Mouse (Mus musculus) hindbrain, embryonic 14.5 days (tissue): ENCODE measurements around the gene Hoxa10. TPM values are rescaled to one million over a fixed set of nuclear protein-coding genes. Genes with fewer than 3 reads are reported as not detected.

Experiments used
- ATAC-seq: fragments of 200-750 bp; cut with Nextera tagmentation; 2 replicates; pipeline ENCODE4 v1.8.0; 2017; ENCODE audit warnings: moderate number of reproducible peaks, mild to moderate bottlenecking, moderate TSS enrichment, moderate library complexity; ENCODE audit not compliant: low FRiP score
- DNase-seq: peaks from one replicate; pipeline ENCODE4 v3.0.0-alpha.2; 2015; ENCODE audit warnings: low spot score
- H3K27ac ChIP-seq: fragments of 300-500 bp; sonication (generic); 2 replicates; pipeline ENCODE4 v1.5.1; 2014; ENCODE audit warnings: mild to moderate bottlenecking, moderate library complexity
- H3K27me3 ChIP-seq: fragments of 300-500 bp; sonication (generic); 2 replicates; pipeline ENCODE4 v1.6.1; 2014; ENCODE audit warnings: mild to moderate bottlenecking, low read length, mixed read lengths; ENCODE audit not compliant: control insufficient read depth, insufficient read depth
- H3K36me3 ChIP-seq: fragments of 300-500 bp; sonication (generic); replicated peaks from 2 replicates; pipeline ENCODE4 v1.6.1; 2014; ENCODE audit not compliant: control insufficient read depth, insufficient read depth
- H3K4me1 ChIP-seq: fragments of 300-500 bp; sonication (generic); replicated peaks from 2 replicates; pipeline ENCODE4 v1.6.1; 2014; ENCODE audit warnings: antibody characterized with exemption, low read length, mixed read lengths; ENCODE audit not compliant: control insufficient read depth, insufficient read depth
- H3K4me2 ChIP-seq: fragments of 300-500 bp; sonication (generic); replicated peaks from 2 replicates; pipeline ENCODE4 v1.6.1; 2014; ENCODE audit warnings: mild to moderate bottlenecking, moderate library complexity
- H3K4me3 ChIP-seq: fragments of 300-500 bp; sonication (generic); replicated peaks from 2 replicates; pipeline ENCODE4 v1.5.1; 2014; ENCODE audit warnings: mild to moderate bottlenecking, low read length
- H3K9ac ChIP-seq: fragments of 300-500 bp; sonication (generic); 2 replicates; pipeline ENCODE4 v1.6.1; 2014
- H3K9me3 ChIP-seq: fragments of 300-500 bp; sonication (generic); 2 replicates; pipeline ENCODE4 v1.6.1; 2016; ENCODE audit warnings: low read length; ENCODE audit not compliant: control insufficient read depth
- WGBS: fragments of 180-500 bp; shearing (Covaris S2); extraction: QIAGEN DNeasy Blood & Tissue Kit; methylation state at CpG from one replicate; pipeline ENCODE4 v1.1.7; 2014; 5-methylcytosine and 5-hydroxymethylcytosine counted together
- polyA plus RNA-seq: library from polyadenylated mRNA; unstranded; fragments of >200 nt; fragmentation: Nextera tagmentation; extraction: Ambion mirVana; gene quantifications from 2 replicates; pipeline ENCODE4 v1.2.1, GENCODE M21; 2014

The Hoxa10 gene
- polyA plus RNA-seq, 1 experiment from 2014 or later: 0.37 TPM

GRCm38 (mm10) chr6:52233546-52234427 lies 6.9 kb downstream of the Hoxa10 start:
- H3K27ac ChIP-seq: no peak overlapping the region
- H3K4me1 ChIP-seq: no peaks in the 10 kb centered on the region
- H3K27me3 ChIP-seq: peaks cover 98% of the 10 kb centered on the region
- H3K9ac ChIP-seq: no peak overlapping the region
- H3K4me2 ChIP-seq: no peak overlapping the region
- H3K9me3 ChIP-seq: no peaks in the 10 kb centered on the region
- 1% methylated on average over 68 of the region's 70 CpGs for WGBS
- H3K4me3 ChIP-seq: no peak overlapping the region
- DNase-seq (no peak), ATAC-seq (no peak)
- H3K36me3 ChIP-seq: no peaks in the 10 kb centered on the region

DNA sequence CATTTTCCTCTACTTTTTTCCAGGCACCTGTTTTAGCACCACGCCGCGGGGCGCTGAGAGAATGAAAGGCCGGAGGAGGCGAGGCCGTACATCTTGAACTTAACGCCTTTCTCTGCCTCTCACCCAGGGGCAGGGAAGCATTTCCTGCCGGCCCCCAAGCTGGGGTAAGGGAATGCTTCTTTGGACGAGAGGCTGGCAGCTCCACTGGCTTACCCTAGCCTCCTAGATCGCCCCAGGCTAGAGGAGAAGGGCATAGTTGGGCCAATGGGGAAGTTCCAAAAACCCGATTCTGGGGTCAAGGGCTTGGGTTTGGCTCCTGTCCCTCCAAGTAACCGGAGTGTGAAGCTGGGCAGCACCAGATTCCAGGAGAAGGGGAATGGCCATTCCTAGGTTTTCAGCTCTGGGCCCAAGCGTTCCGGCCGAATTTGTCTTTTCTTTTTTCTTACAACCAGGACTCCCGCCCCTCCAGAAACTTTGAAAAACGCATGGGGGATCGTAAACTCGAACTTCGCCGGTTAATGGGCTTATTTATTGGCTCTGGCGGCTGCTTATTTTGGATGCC lies 7.6 kb downstream of the Hoxa10 start:
- Histone ChIP-seq H3K27ac (no peak overlapping the region), H3K9ac (no peak overlapping the region), H3K4me3 (no peak overlapping the region), H3K36me3 (no peaks in the 10 kb centered on the region), H3K27me3 (peaks cover 97% of the 10 kb centered on the region), H3K4me2 (no peak overlapping the region), H3K9me3 (no peaks in the 10 kb centered on the region), H3K4me1 (no peaks in the 10 kb centered on the region)
- 2% methylated on average over 23 of the region's 23 CpGs for WGBS
- DNase-seq (no peak), ATAC-seq (no peak)

GRCm38 (mm10) chr6:52232568-52232965 lies 8.1 kb downstream of the Hoxa10 start:
- Histone ChIP-seq H3K4me1 (no peaks in the 10 kb centered on the region), H3K9me3 (no peaks in the 10 kb centered on the region), H3K36me3 (no peaks in the 10 kb centered on the region), H3K4me3 (no peak overlapping the region), H3K27me3 (peaks cover 97% of the 10 kb centered on the region), H3K4me2 (no peak overlapping the region), H3K9ac (no peak overlapping the region), H3K27ac (no peak overlapping the region)
- ATAC-seq (no peak), DNase-seq (no peak)
- WGBS: 1% methylated on average over 18 of the region's 18 CpGs

- no peak overlapping the region for H3K9ac ChIP-seq
These were observed 8.6 kb downstream of the Hoxa10 start for GRCm38 (mm10) chr6:52231885-52232567.

DNA sequence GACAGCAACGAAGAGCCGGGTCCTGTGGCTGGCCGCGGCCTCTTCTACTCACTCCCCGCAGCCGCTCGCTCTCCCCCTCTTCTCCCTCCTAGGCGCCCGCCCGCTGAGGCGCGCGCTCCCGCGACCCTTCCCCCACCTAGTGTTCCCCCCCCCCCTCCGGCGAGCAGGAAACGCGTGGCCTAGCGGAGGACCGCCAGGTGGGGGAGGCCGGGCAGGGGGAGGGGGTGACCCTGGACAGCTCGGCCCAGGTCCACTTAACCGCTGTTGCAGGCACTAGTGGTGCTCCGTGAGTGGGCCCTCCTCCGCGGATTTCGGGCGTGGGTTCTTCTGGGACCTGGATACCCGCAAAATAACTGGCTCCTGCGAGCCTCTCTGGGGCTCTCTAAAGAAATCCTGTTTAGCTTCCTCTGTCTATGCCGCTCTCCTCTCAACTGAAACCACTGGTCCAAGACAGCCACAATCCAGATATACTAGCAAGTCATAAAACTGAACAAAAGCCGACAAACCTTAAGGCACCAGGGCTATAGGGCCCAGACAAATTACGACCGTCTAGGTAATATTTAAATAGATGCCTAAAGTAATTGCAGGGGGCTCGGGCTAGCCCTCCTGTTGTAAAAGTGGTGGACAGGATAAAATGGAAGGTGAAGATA lies 10.0 kb downstream of the Hoxa10 start, which contains the start of gene Hoxa9:
Gene Hoxa9 (minus strand): TSS at position 574 of the 650 bp plus-strand sequence.
- Histone ChIP-seq H3K4me2 (no peak within 1 kb of the TSS), H3K27me3 (peaks cover 97% of the 10 kb centered on the region), H3K4me3 (no peak within 1 kb of the TSS), H3K4me1 (no peaks in the 10 kb centered on the region), H3K36me3 (no peaks in the 10 kb centered on the region), H3K9ac (no peak within 1 kb of the TSS), H3K9me3 (no peaks in the 10 kb centered on the region), H3K27ac (no peak within 1 kb of the TSS)
- under 1% methylated on average over 29 of the region's 36 CpGs for WGBS
- no peak for DNase-seq
- no peak for ATAC-seq

More at GRCm38 (mm10) chr6:52231885-52232567, 8.6 kb downstream of the Hoxa10 start:
- WGBS: 2% methylated on average over 18 of the region's 18 CpGs
- ATAC-seq: no peak
- Histone ChIP-seq H3K9me3 (no peaks in the 10 kb centered on the region), H3K4me2 (no peak overlapping the region), H3K4me3 (no peak overlapping the region), H3K27ac (no peak overlapping the region), H3K27me3 (peaks cover 97% of the 10 kb centered on the region), H3K36me3 (no peaks in the 10 kb centered on the region), H3K4me1 (no peaks in the 10 kb centered on the region)
- no peak for DNase-seq

DNA sequence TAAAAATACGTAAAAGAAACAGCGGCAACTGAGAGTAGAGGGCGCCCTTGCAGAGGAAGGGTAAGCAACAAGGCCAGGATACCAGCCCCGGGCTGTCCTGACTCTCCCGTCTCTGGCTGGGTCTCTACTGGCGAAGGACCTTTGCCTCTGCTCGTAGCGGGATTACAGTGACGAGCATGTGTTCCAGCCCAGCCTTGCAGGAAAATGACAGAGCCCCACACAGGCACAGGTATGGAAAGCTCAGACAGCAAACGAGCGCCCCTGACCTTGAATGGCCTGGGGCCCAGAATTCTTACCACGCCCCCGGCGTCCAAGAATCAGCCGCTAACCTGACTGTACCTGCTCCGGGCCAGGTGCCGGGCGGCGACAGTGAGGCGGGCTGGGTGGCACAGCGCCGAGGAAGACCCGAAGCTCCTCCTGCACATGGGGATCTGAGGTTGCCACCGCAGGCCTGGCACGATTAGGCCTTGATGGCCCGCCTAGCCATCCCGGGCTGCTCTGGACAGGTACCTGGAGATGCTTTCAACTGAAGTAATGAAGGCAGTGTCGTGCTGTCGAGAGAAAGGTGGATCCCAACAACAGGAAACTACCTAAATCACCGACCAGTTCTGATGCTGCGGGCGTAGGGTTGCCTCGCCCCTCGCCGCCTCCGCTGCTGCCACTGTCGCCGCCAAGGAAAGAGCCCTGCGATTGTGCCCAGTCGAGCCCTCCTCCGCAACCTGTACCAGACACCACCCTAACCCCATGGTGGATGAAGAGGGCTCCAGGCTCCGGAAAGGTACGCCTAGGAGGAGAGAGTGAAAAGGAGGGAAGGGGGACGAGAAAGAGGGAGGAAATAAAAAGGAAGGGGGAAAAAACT lies 10.9 kb downstream of the Hoxa10 start:
- Histone ChIP-seq H3K27me3 (peaks cover 97% of the 10 kb centered on the region), H3K4me2 (no peak overlapping the region)
- DNase-seq: no peak

GRCm38 (mm10) chr6:52228475-52229465 lies 11.9 kb downstream of the Hoxa10 start:
- H3K27ac ChIP-seq: no peak overlapping the region
- ATAC-seq (no peak), DNase-seq (no peak)
- under 1% methylated on average over 38 of the region's 38 CpGs for WGBS
- no peak overlapping the region for H3K4me3 ChIP-seq
- H3K9me3 ChIP-seq: no peaks in the 10 kb centered on the region
- H3K4me1 ChIP-seq: no peaks in the 10 kb centered on the region
- no peak overlapping the region for H3K4me2 ChIP-seq
- no peak overlapping the region for H3K9ac ChIP-seq
- H3K36me3 ChIP-seq: no peaks in the 10 kb centered on the region
- H3K27me3 ChIP-seq: peaks cover 97% of the 10 kb centered on the region

More for the DNA sequence above, 10.9 kb downstream of the Hoxa10 start:
- no peak overlapping the region for H3K4me3 ChIP-seq
- no peak overlapping the region for H3K9ac ChIP-seq
- no peak overlapping the region for H3K27ac ChIP-seq
- no peak for ATAC-seq
- H3K36me3 ChIP-seq: no peaks in the 10 kb centered on the region
- no peaks in the 10 kb centered on the region for H3K9me3 ChIP-seq
- 2% methylated on average over 43 of the region's 44 CpGs for WGBS
- H3K4me1 ChIP-seq: no peaks in the 10 kb centered on the region
